Mouse (Mus musculus) hindbrain, embryonic 10.5 days (tissue): ENCODE measurements around the gene Fzr1. TPM values are rescaled to one million over a fixed set of nuclear protein-coding genes. Genes with fewer than 3 reads are reported as not detected.
A peak's percentile ranks its signal among the peaks of the same experiment; 100 is the strongest.

Experiments
- DNase-seq: peaks from one replicate; pipeline ENCODE4 v3.0.0-alpha.2; 2017; ENCODE audit warnings: low spot score
- H3K27ac ChIP-seq: fragments of 300-500 bp; sonication (generic); 2 replicates; pipeline ENCODE4 v1.5.1; 2016; ENCODE audit warnings: mild to moderate bottlenecking, moderate library complexity
- H3K27me3 ChIP-seq: fragments of 300-500 bp; sonication (generic); 2 replicates; pipeline ENCODE4 v1.6.1; 2016; ENCODE audit warnings: mild to moderate bottlenecking; ENCODE audit not compliant: poor library complexity, insufficient read depth, severe bottlenecking
- H3K36me3 ChIP-seq: fragments of 300-500 bp; sonication (generic); 2 replicates; pipeline ENCODE4 v1.6.1; 2016; ENCODE audit warnings: mild to moderate bottlenecking, moderate library complexity
- H3K4me1 ChIP-seq: fragments of 300-500 bp; sonication (generic); replicated peaks from 2 replicates; pipeline ENCODE4 v1.6.1; 2016; ENCODE audit warnings: mild to moderate bottlenecking
- H3K4me3 ChIP-seq: fragments of 300-500 bp; sonication (generic); 2 replicates; pipeline ENCODE4 v1.5.1; 2016; ENCODE audit warnings: mild to moderate bottlenecking, moderate library complexity
- H3K9me3 ChIP-seq: fragments of 300-500 bp; sonication (generic); 2 replicates; pipeline ENCODE4 v1.6.1; 2016; ENCODE audit warnings: mild to moderate bottlenecking, moderate library complexity
- WGBS: fragments of 180-500 bp; shearing (Covaris S2); methylation state at CpG from one replicate; pipeline ENCODE4 v1.1.7; 2016; 5-methylcytosine and 5-hydroxymethylcytosine counted together
- polyA plus RNA-seq: library from polyadenylated mRNA; unstranded; fragments of >200 nt; fragmentation: Nextera tagmentation; extraction: Ambion mirVana; gene quantifications from 2 replicates; pipeline ENCODE4 v1.2.1, GENCODE M21; 2016

The Fzr1 gene
- polyA plus RNA-seq, 1 experiment from 2014 or later = 143 TPM

DNA sequence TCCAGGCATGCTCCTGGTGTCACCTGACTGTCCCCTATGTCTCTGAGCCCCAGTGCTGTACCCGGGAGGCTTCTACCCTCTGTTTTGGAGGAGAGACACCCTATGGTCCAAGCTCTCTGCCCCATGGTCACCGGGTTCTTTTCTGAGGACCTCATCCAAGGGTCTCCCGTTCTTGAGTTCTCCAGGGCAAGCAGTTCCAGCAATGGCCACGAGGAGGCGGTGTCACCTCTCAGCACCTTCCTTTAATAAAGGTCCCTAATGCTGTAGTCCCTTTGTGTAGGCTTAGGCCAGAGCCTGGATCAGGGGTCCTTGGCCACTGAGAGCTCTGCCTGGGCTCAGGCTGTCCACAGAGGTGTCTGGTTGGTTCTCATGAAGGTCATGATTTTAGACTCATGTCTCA lies 16.8 kb upstream of the Fzr1 start:
- H3K36me3 ChIP-seq = peaks cover 14% of the 10 kb centered on the region
- H3K27ac ChIP-seq = no peak overlapping the region
- peaks cover 38% of the 10 kb centered on the region for H3K27me3 ChIP-seq
- peak; percentile 83 for DNase-seq
- H3K9me3 ChIP-seq = no peaks in the 10 kb centered on the region
- H3K4me1 ChIP-seq = peaks cover 60% of the 10 kb centered on the region
- WGBS = 18% methylated on average over 5 of the region's 5 CpGs
- H3K4me3 ChIP-seq = no peak overlapping the region

GRCm38 (mm10) chr10:81393456-81394063 lies 15.2 kb upstream of the Fzr1 start:
- H3K9me3 ChIP-seq = no peaks in the 10 kb centered on the region
- peak overlapping the region; percentile 43 for H3K4me3 ChIP-seq
- H3K4me1 ChIP-seq = peaks cover 60% of the 10 kb centered on the region
- 10% methylated on average over 19 of the region's 19 CpGs for WGBS
- DNase-seq = no peak
- peaks cover 17% of the 10 kb centered on the region for H3K36me3 ChIP-seq
- peak overlapping the region; percentile 75 for H3K27ac ChIP-seq
- H3K27me3 ChIP-seq = peaks cover 27% of the 10 kb centered on the region

DNA sequence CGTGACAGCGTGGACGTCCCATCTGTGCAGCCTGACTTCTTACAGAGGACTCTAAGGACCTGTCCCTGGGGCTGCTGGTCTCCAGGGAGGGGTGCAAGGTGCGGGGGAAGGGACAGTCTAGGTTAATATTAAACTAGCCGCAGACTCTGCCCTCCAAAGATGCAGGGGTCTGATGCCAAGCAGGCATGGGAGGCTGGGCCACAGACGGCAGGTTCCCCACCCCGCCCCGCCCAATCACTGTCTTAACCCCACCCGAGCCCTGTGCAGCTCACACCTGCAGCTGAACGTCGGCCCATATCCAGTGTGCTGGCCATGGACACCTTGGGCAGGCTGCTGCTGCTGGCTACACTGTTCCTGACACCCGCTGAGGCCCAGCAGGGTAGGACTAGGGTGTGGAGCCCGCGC lies 14.5 kb upstream of the Fzr1 start, which contains the start of gene Smim24:
TSS of gene Smim24 (plus strand) at position 271 of the 405 bp plus-strand sequence.
- H3K27me3 ChIP-seq = peaks cover 23% of the 10 kb centered on the region
- peaks cover 24% of the 10 kb centered on the region for H3K36me3 ChIP-seq
- peaks cover 59% of the 10 kb centered on the region for H3K4me1 ChIP-seq
- H3K27ac ChIP-seq = peak within 1 kb of the TSS; percentile 75
- peak within 1 kb of the TSS; percentile 43 for H3K4me3 ChIP-seq
- no peak for DNase-seq
- H3K9me3 ChIP-seq = no peaks in the 10 kb centered on the region
- WGBS = 61% methylated on average over 14 of the region's 14 CpGs

GRCm38 (mm10) chr10:81392270-81392669 lies 14.0 kb upstream of the Fzr1 start:
- H3K27me3 ChIP-seq = peaks cover 18% of the 10 kb centered on the region
- H3K4me1 ChIP-seq = peaks cover 54% of the 10 kb centered on the region
- 87% methylated on average over 6 of the region's 6 CpGs for WGBS
- H3K27ac ChIP-seq = no peak overlapping the region
- H3K9me3 ChIP-seq = no peaks in the 10 kb centered on the region
- DNase-seq = no peak
- H3K4me3 ChIP-seq = no peak overlapping the region; the same call in 1 of the 2 replicates
- H3K36me3 ChIP-seq = peaks cover 30% of the 10 kb centered on the region

GRCm38 (mm10) chr10:81390678-81390965 lies 12.3 kb upstream of the Fzr1 start:
- Histone ChIP-seq H3K9me3 (no peaks in the 10 kb centered on the region), H3K27ac (no peak overlapping the region; the same call in 1 of the 2 replicates), H3K36me3 (peaks cover 46% of the 10 kb centered on the region), H3K4me3 (no peak overlapping the region), H3K4me1 (peaks cover 47% of the 10 kb centered on the region), H3K27me3 (peaks cover 10% of the 10 kb centered on the region)
- DNase-seq = no peak
- WGBS = 91% methylated on average over 13 of the region's 13 CpGs

- H3K27ac ChIP-seq = peak overlapping the region; percentile 37
- WGBS = 65% methylated on average over 23 of the region's 23 CpGs
- no peak overlapping the region for H3K4me3 ChIP-seq
- peaks cover 46% of the 10 kb centered on the region for H3K36me3 ChIP-seq
- H3K27me3 ChIP-seq = peaks cover 10% of the 10 kb centered on the region
- H3K4me1 ChIP-seq = peaks cover 52% of the 10 kb centered on the region
- H3K9me3 ChIP-seq = no peaks in the 10 kb centered on the region
- DNase-seq = peak; percentile 78
Observed at GRCm38 (mm10) chr10:81389801-81390677, 11.7 kb upstream of the Fzr1 start.

GRCm38 (mm10) chr10:81389373-81389772 lies 11.1 kb upstream of the Fzr1 start:
- Histone ChIP-seq H3K36me3 (peaks cover 46% of the 10 kb centered on the region), H3K27ac (peak overlapping the region; percentile 37)

GRCm38 (mm10) chr10:81388505-81389055 lies 10.3 kb upstream of the Fzr1 start, which contains the start of gene Gm48552:
Gene Gm48552, plus strand, starts transcription at chr10:81389005.
- Histone ChIP-seq H3K4me3 (no peak within 1 kb of the TSS), H3K4me1 (peaks cover 51% of the 10 kb centered on the region), H3K9me3 (no peaks in the 10 kb centered on the region), H3K36me3 (peaks cover 46% of the 10 kb centered on the region), H3K27ac (peak within 1 kb of the TSS; percentile 37), H3K27me3 (peaks cover 7% of the 10 kb centered on the region)
- 91% methylated on average over 5 of the region's 5 CpGs for WGBS
- DNase-seq = no peak

More at GRCm38 (mm10) chr10:81389373-81389772, 11.1 kb upstream of the Fzr1 start:
- H3K9me3 ChIP-seq = no peaks in the 10 kb centered on the region
- H3K4me1 ChIP-seq = peaks cover 57% of the 10 kb centered on the region
- peaks cover 10% of the 10 kb centered on the region for H3K27me3 ChIP-seq
- no peak overlapping the region for H3K4me3 ChIP-seq
- DNase-seq = no peak
- 49% methylated on average over 3 of the region's 3 CpGs for WGBS

- Histone ChIP-seq H3K4me3 (no peak overlapping the region), H3K27me3 (peaks cover 4% of the 10 kb centered on the region), H3K9me3 (no peaks in the 10 kb centered on the region), H3K36me3 (peaks cover 46% of the 10 kb centered on the region), H3K4me1 (peaks cover 42% of the 10 kb centered on the region), H3K27ac (0 out of 2 replicates have a peak overlapping the region, but pooled peaks have one; percentile 29)
- WGBS = 94% methylated on average over 20 of the region's 20 CpGs
- DNase-seq = no peak
Observed at GRCm38 (mm10) chr10:81387716-81388115, 9.4 kb upstream of the Fzr1 start.

GRCm38 (mm10) chr10:81385603-81386306 lies 7.4 kb upstream of the Fzr1 start:
- 86% methylated on average over 22 of the region's 22 CpGs for WGBS
- no peak overlapping the region for H3K27ac ChIP-seq

GRCm38 (mm10) chr10:81384605-81384982 lies 6.3 kb upstream of the Fzr1 start:
- H3K27ac ChIP-seq = peak overlapping the region; percentile 91
- peaks cover 28% of the 10 kb centered on the region for H3K4me1 ChIP-seq
- under 1% methylated on average over 19 of the region's 19 CpGs for WGBS
- no peaks in the 10 kb centered on the region for H3K9me3 ChIP-seq
- peak overlapping the region; percentile 98 for H3K4me3 ChIP-seq
- no peak for DNase-seq
- H3K36me3 ChIP-seq = peaks cover 38% of the 10 kb centered on the region
- no peaks in the 10 kb centered on the region for H3K27me3 ChIP-seq

More at GRCm38 (mm10) chr10:81385603-81386306, 7.4 kb upstream of the Fzr1 start:
- Histone ChIP-seq H3K9me3 (no peaks in the 10 kb centered on the region), H3K4me3 (peak overlapping the region; percentile 98), H3K4me1 (peaks cover 37% of the 10 kb centered on the region), H3K27me3 (no peaks in the 10 kb centered on the region), H3K36me3 (peaks cover 44% of the 10 kb centered on the region)
- DNase-seq = no peak

GRCm38 (mm10) chr10:81383802-81384604 lies 5.7 kb upstream of the Fzr1 start, which contains the start of the genes Dohh and Gm48551:
Gene Dohh, plus strand, starts transcription at chr10:81384428.
Gene Gm48551, plus strand, starts transcription at chr10:81384466.
- 9% methylated on average over 54 of the region's 54 CpGs for WGBS
- Histone ChIP-seq H3K9me3 (no peaks in the 10 kb centered on the region), H3K4me3 (peak within 1 kb of the TSS; percentile 98), H3K27me3 (no peaks in the 10 kb centered on the region), H3K4me1 (peaks cover 26% of the 10 kb centered on the region), H3K36me3 (peaks cover 33% of the 10 kb centered on the region), H3K27ac (peak within 1 kb of the TSS; percentile 91)
- peak; percentile 98 for DNase-seq
